Mouse (Mus musculus) midbrain, postnatal 0 days (tissue): ENCODE data around the gene Rad9a. TPM values are rescaled to one million over a fixed set of nuclear protein-coding genes. Genes with fewer than 3 reads are reported as not detected.

Experiments
- ATAC-seq: fragments of 200-750 bp; cut with Nextera tagmentation; 2 replicates; pipeline ENCODE4 v1.8.0; 2017; ENCODE audit warnings: moderate number of reproducible peaks, mild to moderate bottlenecking, moderate TSS enrichment, moderate library complexity; ENCODE audit not compliant: low FRiP score
- DNase-seq: peaks from one replicate; pipeline ENCODE4 v3.0.0-alpha.2; 2015; ENCODE audit warnings: low spot score
- H3K27ac ChIP-seq: fragments of 300-500 bp; sonication (generic); 2 replicates; pipeline ENCODE4 v1.5.1; 2014; ENCODE audit warnings: low read depth, mild to moderate bottlenecking, low read length, mixed read lengths
- H3K27me3 ChIP-seq: fragments of 300-500 bp; sonication (generic); 2 replicates; pipeline ENCODE4 v1.6.1; 2014; ENCODE audit warnings: low read length, control low read depth, mixed read lengths; ENCODE audit not compliant: insufficient read depth
- H3K36me3 ChIP-seq: fragments of 300-500 bp; sonication (generic); 2 replicates; pipeline ENCODE4 v1.6.1; 2014; ENCODE audit warnings: low read length, control low read depth, mixed read lengths; ENCODE audit not compliant: insufficient read depth
- H3K4me1 ChIP-seq: fragments of 300-500 bp; sonication (generic); 2 replicates; pipeline ENCODE4 v1.6.1; 2014; ENCODE audit warnings: mild to moderate bottlenecking, control low read depth, antibody characterized with exemption, low read length, mixed read lengths; ENCODE audit not compliant: insufficient read depth
- H3K4me2 ChIP-seq: fragments of 300-500 bp; sonication (generic); 2 replicates; pipeline ENCODE4 v1.6.1; 2014; ENCODE audit warnings: low read depth, mild to moderate bottlenecking, low read length, mixed read lengths; ENCODE audit not compliant: poor library complexity, severe bottlenecking
- H3K4me3 ChIP-seq: fragments of 300-500 bp; sonication (generic); 2 replicates; pipeline ENCODE4 v1.5.1; 2014; ENCODE audit warnings: low read depth, mild to moderate bottlenecking, low read length, moderate library complexity
- H3K9ac ChIP-seq: fragments of 300-500 bp; sonication (generic); replicated peaks from 2 replicates; pipeline ENCODE4 v1.6.1; 2014; ENCODE audit warnings: mild to moderate bottlenecking, low read length, moderate library complexity, mixed read lengths; ENCODE audit not compliant: poor library complexity, severe bottlenecking
- H3K9me3 ChIP-seq: fragments of 300-500 bp; sonication (generic); 2 replicates; pipeline ENCODE4 v1.6.1; 2016; ENCODE audit warnings: low read length, control low read depth
- CTCF ChIP-seq: IDR thresholded peaks from 2 replicates; pipeline ENCODE4 v1.5.1; 2016; ENCODE audit warnings: antibody characterized with exemption, mild to moderate bottlenecking
- WGBS: fragments of 180-500 bp; shearing (Covaris S2); extraction: QIAGEN DNeasy Blood & Tissue Kit; methylation state at CpG from one replicate; pipeline ENCODE4 v1.1.7; 2014; 5-methylcytosine and 5-hydroxymethylcytosine counted together
- polyA plus RNA-seq: library from polyadenylated mRNA; unstranded; fragments of >200 nt; fragmentation: Nextera tagmentation; extraction: Ambion mirVana; gene quantifications from 2 replicates; pipeline ENCODE4 v1.2.1, GENCODE M21; 2015
- total RNA-seq: library from RNA; depleted of rRNA; stranded (reverse); fragments of >200 nt; gene quantifications from 2 replicates; pipeline ENCODE4 v1.2.3, GENCODE M21; 2014

Gene Rad9a
- total and polyA plus RNA-seq, 2 experiments from 2014 or later, result 14.7 to 22.8 TPM

GRCm38 (mm10) chr19:4189051-4189620 lies 12.3 kb downstream of the Rad9a start:
- DNase-seq (no peak), ATAC-seq (no peak)
- H3K9me3 ChIP-seq, result no peaks in the 10 kb centered on the region
- TF ChIP-seq CTCF, result no peak
- H3K4me1 ChIP-seq, result peaks cover 10% of the 10 kb centered on the region
- no peak overlapping the region for H3K27ac ChIP-seq
- H3K27me3 ChIP-seq, result no peaks in the 10 kb centered on the region
- no peak overlapping the region for H3K9ac ChIP-seq
- H3K4me3 ChIP-seq, result no peak overlapping the region
- no peak overlapping the region for H3K4me2 ChIP-seq
- WGBS, result 86% methylated on average over 12 of the region's 12 CpGs
- peaks cover 3% of the 10 kb centered on the region; the same call in 1 of the 2 replicates for H3K36me3 ChIP-seq

- Histone ChIP-seq H3K9ac (no peak overlapping the region), H3K27me3 (no peaks in the 10 kb centered on the region), H3K36me3 (no peaks in the 10 kb centered on the region), H3K27ac (no peak overlapping the region), H3K9me3 (no peaks in the 10 kb centered on the region), H3K4me3 (no peak overlapping the region), H3K4me1 (no peaks in the 10 kb centered on the region), H3K4me2 (no peak overlapping the region)
- 74% methylated on average over 3 of the region's 3 CpGs for WGBS
- ATAC-seq (no peak), DNase-seq (no peak)
- TF ChIP-seq CTCF, result no peak
Observed at GRCm38 (mm10) chr19:4187303-4187702, 14.2 kb downstream of the Rad9a start.

GRCm38 (mm10) chr19:4184976-4185975 lies 16.2 kb downstream of the Rad9a start:
- H3K27me3 ChIP-seq, result no peaks in the 10 kb centered on the region
- no peaks in the 10 kb centered on the region for H3K36me3 ChIP-seq
- H3K4me1 ChIP-seq, result peaks cover 4% of the 10 kb centered on the region; the same call in 1 of the 2 replicates
- H3K9ac ChIP-seq, result no peak overlapping the region
- H3K9me3 ChIP-seq, result no peaks in the 10 kb centered on the region
- ATAC-seq (no peak), DNase-seq (no peak)
- no peak overlapping the region for H3K4me3 ChIP-seq
- no peak for TF ChIP-seq CTCF
- WGBS, result 70% methylated on average over 15 of the region's 15 CpGs
- no peak overlapping the region for H3K4me2 ChIP-seq
- no peak overlapping the region for H3K27ac ChIP-seq

GRCm38 (mm10) chr19:4183689-4184088 lies 17.8 kb downstream of the Rad9a start:
- H3K9ac ChIP-seq, result no peak overlapping the region
- ATAC-seq (no peak), DNase-seq (no peak)
- peaks cover 4% of the 10 kb centered on the region; the same call in 1 of the 2 replicates for H3K4me1 ChIP-seq
- H3K4me3 ChIP-seq, result no peak overlapping the region
- H3K27ac ChIP-seq, result no peak overlapping the region
- no peaks in the 10 kb centered on the region for H3K9me3 ChIP-seq
- no peaks in the 10 kb centered on the region for H3K27me3 ChIP-seq
- no peak overlapping the region for H3K4me2 ChIP-seq
- H3K36me3 ChIP-seq, result no peaks in the 10 kb centered on the region
- WGBS, result 65% methylated on average over 2 of the region's 2 CpGs
- no peak for TF ChIP-seq CTCF

GRCm38 (mm10) chr19:4181892-4182291 lies 19.6 kb downstream of the Rad9a start:
- H3K4me3 ChIP-seq, result no peak overlapping the region
- H3K27ac ChIP-seq, result no peak overlapping the region
- 40% methylated on average over 3 of the region's 3 CpGs for WGBS
- H3K36me3 ChIP-seq, result no peaks in the 10 kb centered on the region
- peaks cover 4% of the 10 kb centered on the region; the same call in 1 of the 2 replicates for H3K4me1 ChIP-seq
- H3K9me3 ChIP-seq, result no peaks in the 10 kb centered on the region
- no peak for TF ChIP-seq CTCF
- no peak for ATAC-seq
- H3K4me2 ChIP-seq, result no peak overlapping the region
- peak; percentile 79 for DNase-seq
- no peak overlapping the region for H3K9ac ChIP-seq
- H3K27me3 ChIP-seq, result no peaks in the 10 kb centered on the region

GRCm38 (mm10) chr19:4180411-4180810 lies 21.1 kb downstream of the Rad9a start:
- Histone ChIP-seq H3K4me1 (peaks cover 4% of the 10 kb centered on the region; the same call in 1 of the 2 replicates), H3K4me2 (no peak overlapping the region), H3K9me3 (no peaks in the 10 kb centered on the region), H3K9ac (no peak overlapping the region), H3K27ac (no peak overlapping the region), H3K36me3 (no peaks in the 10 kb centered on the region), H3K4me3 (no peak overlapping the region), H3K27me3 (no peaks in the 10 kb centered on the region)
- TF ChIP-seq CTCF, result no peak
- 88% methylated on average over 7 of the region's 7 CpGs for WGBS
- DNase-seq (no peak), ATAC-seq (no peak)
